Comparison of ENCODE assay signal across 8 mouse cellular contexts in genomic region chr1:180226766-180227165, GRCm38 (mm10). TPM values are rescaled to one million over a fixed set of nuclear protein-coding genes. Genes with fewer than 3 reads are reported as not detected.
A peak's percentile ranks its signal among the peaks of the same experiment; 100 is the strongest.
DNase-seq lines count a peak whose midpoint lies in the region; ATAC-seq lines count a peak whose summit lies in the region.

No protein-coding gene starts in this region.

- no peaks in the 10 kb centered on the region for H3K36me3 ChIP-seq in forebrain, embryonic 12.5 days (replicated peaks)
- no peaks in the 10 kb centered on the region for H3K36me3 ChIP-seq in forebrain, embryonic 11.5 days (ENCODE audit: control insufficient read depth, insufficient read depth, low read length)
- no peaks in the 10 kb centered on the region; the same call in 1 of the 2 replicates for H3K36me3 ChIP-seq in midbrain, embryonic 10.5 days
- H3K36me3 ChIP-seq in midbrain, embryonic 11.5 days (ENCODE audit: control insufficient read depth, insufficient read depth, low read length), result no peaks in the 10 kb centered on the region
- H3K36me3 ChIP-seq in limb, embryonic 15.5 days, result 0 out of 2 replicates have a peak, but pooled peaks cover 2% of the 10 kb centered on the region
- H3K36me3 ChIP-seq in stomach, embryonic 15.5 days, result no peaks in the 10 kb centered on the region

- H3K4me3 ChIP-seq in forebrain, embryonic 12.5 days (replicated peaks), result peak overlapping the region; percentile 44; the same call in 1 of the 2 replicates
- no peak overlapping the region for H3K4me3 ChIP-seq in forebrain, embryonic 11.5 days (ENCODE audit: low read depth, low read length)
- 0 out of 2 replicates have a peak overlapping the region, but pooled peaks have one; percentile 55 for H3K4me3 ChIP-seq in midbrain, embryonic 10.5 days
- H3K4me3 ChIP-seq in midbrain, embryonic 11.5 days (ENCODE audit: low read depth, low read length), result no peak overlapping the region
- H3K4me3 ChIP-seq in limb, embryonic 15.5 days, result no peak overlapping the region
- no peak overlapping the region; the same call in 1 of the 2 replicates for H3K4me3 ChIP-seq in stomach, embryonic 15.5 days (replicated peaks)

- H3K4me2 ChIP-seq in forebrain, embryonic 12.5 days, result peak overlapping the region; percentile 73; the same call in 1 of the 2 replicates
- no peak overlapping the region for H3K4me2 ChIP-seq in forebrain, embryonic 11.5 days (ENCODE audit: low read depth, low read length, severe bottlenecking)
- no peak overlapping the region for H3K4me2 ChIP-seq in midbrain, embryonic 11.5 days
- 0 out of 2 replicates have a peak overlapping the region, but pooled peaks have one; percentile 73 for H3K4me2 ChIP-seq in limb, embryonic 15.5 days
- peak overlapping the region; percentile 60 for H3K4me2 ChIP-seq in stomach, embryonic 15.5 days

- no peak for DNase-seq in forebrain, embryonic 11.5 days (ENCODE audit: low spot score)
- DNase-seq in midbrain, embryonic 10.5 days (ENCODE audit: low spot score), result no peak
- no peak for DNase-seq in midbrain, embryonic 11.5 days (ENCODE audit: low spot score, missing footprints)
- no peak for DNase-seq in urinary bladder, adult 2 months (ENCODE audit: low spot score)
- no peak for DNase-seq in cerebellum, adult 9-10 months

- WGBS in forebrain, embryonic 12.5 days, result 68% methylated on average over 3 of the region's 3 CpGs
- 81% methylated on average over 3 of the region's 3 CpGs for WGBS in forebrain, embryonic 11.5 days
- WGBS in midbrain, embryonic 10.5 days, result 75% methylated on average over 3 of the region's 3 CpGs
- 80% methylated on average over 3 of the region's 3 CpGs for WGBS in midbrain, embryonic 11.5 days
- WGBS in limb, embryonic 15.5 days, result 70% methylated on average over 3 of the region's 3 CpGs
- WGBS in stomach, embryonic 15.5 days, result 79% methylated on average over 3 of the region's 3 CpGs

- no peaks in the 10 kb centered on the region for H3K9me3 ChIP-seq in forebrain, embryonic 12.5 days
- H3K9me3 ChIP-seq in forebrain, embryonic 11.5 days (ENCODE audit: control insufficient read depth, low read length), result no peaks in the 10 kb centered on the region
- H3K9me3 ChIP-seq in midbrain, embryonic 10.5 days (replicated peaks), result no peaks in the 10 kb centered on the region
- H3K9me3 ChIP-seq in midbrain, embryonic 11.5 days (ENCODE audit: control insufficient read depth, low read length), result peaks cover 2% of the 10 kb centered on the region; the same call in 1 of the 2 replicates
- no peaks in the 10 kb centered on the region for H3K9me3 ChIP-seq in limb, embryonic 15.5 days
- H3K9me3 ChIP-seq in stomach, embryonic 15.5 days, result no peaks in the 10 kb centered on the region

- H3K4me1 ChIP-seq in forebrain, embryonic 12.5 days, result peaks cover 16% of the 10 kb centered on the region
- H3K4me1 ChIP-seq in forebrain, embryonic 11.5 days (replicated peaks; ENCODE audit: control insufficient read depth, insufficient read depth, low read length), result peaks cover 6% of the 10 kb centered on the region
- H3K4me1 ChIP-seq in midbrain, embryonic 10.5 days, result peaks cover 21% of the 10 kb centered on the region
- H3K4me1 ChIP-seq in midbrain, embryonic 11.5 days (ENCODE audit: control insufficient read depth, insufficient read depth, low read length), result peaks cover 5% of the 10 kb centered on the region; the same call in 1 of the 2 replicates
- H3K4me1 ChIP-seq in limb, embryonic 15.5 days, result peaks cover 7% of the 10 kb centered on the region
- peaks cover 10% of the 10 kb centered on the region; the same call in 1 of the 2 replicates for H3K4me1 ChIP-seq in stomach, embryonic 15.5 days

- H3K27me3 ChIP-seq in forebrain, embryonic 12.5 days, result peaks cover 13% of the 10 kb centered on the region
- no peaks in the 10 kb centered on the region; the same call in 1 of the 2 replicates for H3K27me3 ChIP-seq in forebrain, embryonic 11.5 days (ENCODE audit: control insufficient read depth, insufficient read depth, low read length)
- no peaks in the 10 kb centered on the region for H3K27me3 ChIP-seq in midbrain, embryonic 10.5 days (ENCODE audit: low read depth, poor library complexity, severe bottlenecking)
- H3K27me3 ChIP-seq in midbrain, embryonic 11.5 days (ENCODE audit: control insufficient read depth, insufficient read depth, low read length), result no peaks in the 10 kb centered on the region
- H3K27me3 ChIP-seq in limb, embryonic 15.5 days, result no peaks in the 10 kb centered on the region
- H3K27me3 ChIP-seq in stomach, embryonic 15.5 days (replicated peaks), result no peaks in the 10 kb centered on the region

- ATAC-seq in forebrain, embryonic 12.5 days (ENCODE audit: low FRiP score), result no peak
- no peak for ATAC-seq in forebrain, embryonic 11.5 days (replicated peaks; ENCODE audit: low FRiP score)
- no peak for ATAC-seq in midbrain, embryonic 11.5 days (ENCODE audit: low FRiP score)
- ATAC-seq in limb, embryonic 15.5 days (ENCODE audit: insufficient number of reproducible peaks, low FRiP score, low TSS enrichment, low read depth), result no peak
- no peak for ATAC-seq in stomach, embryonic 15.5 days (ENCODE audit: insufficient read depth, low FRiP score, low read depth)

- no peak overlapping the region for H3K9ac ChIP-seq in forebrain, embryonic 12.5 days
- H3K9ac ChIP-seq in forebrain, embryonic 11.5 days (ENCODE audit: low read length), result no peak overlapping the region
- H3K9ac ChIP-seq in midbrain, embryonic 11.5 days (ENCODE audit: low read length), result no peak overlapping the region
- no peak overlapping the region for H3K9ac ChIP-seq in limb, embryonic 15.5 days
- no peak overlapping the region; the same call in 1 of the 2 replicates for H3K9ac ChIP-seq in stomach, embryonic 15.5 days

- no peak overlapping the region; the same call in 1 of the 2 replicates for H3K27ac ChIP-seq in forebrain, embryonic 12.5 days
- H3K27ac ChIP-seq in forebrain, embryonic 11.5 days (ENCODE audit: low read depth, low read length), result no peak overlapping the region
- no peak overlapping the region for H3K27ac ChIP-seq in midbrain, embryonic 10.5 days (replicated peaks)
- no peak overlapping the region for H3K27ac ChIP-seq in midbrain, embryonic 11.5 days (ENCODE audit: low read depth, low read length)
- no peak overlapping the region for H3K27ac ChIP-seq in limb, embryonic 15.5 days
- peak overlapping the region; percentile 72 for H3K27ac ChIP-seq in stomach, embryonic 15.5 days

RNA-seq across cellular contexts. Expression of gene Coq8a, which starts 27.4 kb away (rescaled TPM):
- polyA plus RNA-seq in forebrain, embryonic 12.5 days (2016; fragmentation: Nextera tagmentation; extraction: Ambion mirVana), result 1.4 and 2.0 TPM in 2 replicates
- polyA plus RNA-seq in forebrain, embryonic 11.5 days (2014; fragmentation: Nextera tagmentation; extraction: Ambion mirVana), result 1.4 and 1.5 TPM in 2 replicates
- polyA plus RNA-seq in midbrain, embryonic 10.5 days (2016; fragmentation: Nextera tagmentation; extraction: Ambion mirVana), result 0.90 and 1.3 TPM in 2 replicates
- polyA plus RNA-seq in midbrain, embryonic 11.5 days (2014; fragmentation: Nextera tagmentation; extraction: Ambion mirVana), result 0.93 and 1.8 TPM in 2 replicates
- polyA plus RNA-seq in limb, embryonic 15.5 days (2015; fragmentation: Nextera tagmentation; extraction: Ambion mirVana), result 9.6 and 19.1 TPM in 2 replicates
- polyA plus RNA-seq in stomach, embryonic 15.5 days (2015; fragmentation: Nextera tagmentation; extraction: Ambion mirVana), result 16.0 and 20.6 TPM in 2 replicates
- 26.5 and 33.8 TPM in 2 replicates for polyA plus RNA-seq in urinary bladder, adult 2 months (2012; rRNA removed)

RNA-seq across cellular contexts. Expression of gene Psen2, which starts 36.5 kb away (rescaled TPM):
- 6.4 and 7.9 TPM in 2 replicates for polyA plus RNA-seq in forebrain, embryonic 12.5 days (2016; fragmentation: Nextera tagmentation; extraction: Ambion mirVana)
- 5.7 and 6.1 TPM in 2 replicates for polyA plus RNA-seq in forebrain, embryonic 11.5 days (2014; fragmentation: Nextera tagmentation; extraction: Ambion mirVana)
- 6.2 and 6.5 TPM in 2 replicates for polyA plus RNA-seq in midbrain, embryonic 10.5 days (2016; fragmentation: Nextera tagmentation; extraction: Ambion mirVana)
- polyA plus RNA-seq in midbrain, embryonic 11.5 days (2014; fragmentation: Nextera tagmentation; extraction: Ambion mirVana), result 5.2 and 5.4 TPM in 2 replicates
- 18.1 and 21.8 TPM in 2 replicates for polyA plus RNA-seq in limb, embryonic 15.5 days (2015; fragmentation: Nextera tagmentation; extraction: Ambion mirVana)
- polyA plus RNA-seq in stomach, embryonic 15.5 days (2015; fragmentation: Nextera tagmentation; extraction: Ambion mirVana), result 19.2 and 20.3 TPM in 2 replicates
- 27.7 and 31.7 TPM in 2 replicates for polyA plus RNA-seq in urinary bladder, adult 2 months (2012; rRNA removed)

Comparison
In these comparisons a context has a peak if more than half of its experiments do, and no peak if none do; other contexts are left out.
1. H3K4me2 ChIP-seq: peak in forebrain, embryonic 12.5 days (single experiment), limb, embryonic 15.5 days (single experiment) and stomach, embryonic 15.5 days (single experiment); none in forebrain, embryonic 11.5 days (single experiment) and midbrain, embryonic 11.5 days (single experiment).
2. H3K4me3 ChIP-seq: peak in forebrain, embryonic 12.5 days (single experiment) and midbrain, embryonic 10.5 days (single experiment); none in forebrain, embryonic 11.5 days (single experiment), midbrain, embryonic 11.5 days (single experiment), limb, embryonic 15.5 days (single experiment) and stomach, embryonic 15.5 days (single experiment).